Mouse (Mus musculus): ENCODE measurements around the gene Il33.

DNA sequence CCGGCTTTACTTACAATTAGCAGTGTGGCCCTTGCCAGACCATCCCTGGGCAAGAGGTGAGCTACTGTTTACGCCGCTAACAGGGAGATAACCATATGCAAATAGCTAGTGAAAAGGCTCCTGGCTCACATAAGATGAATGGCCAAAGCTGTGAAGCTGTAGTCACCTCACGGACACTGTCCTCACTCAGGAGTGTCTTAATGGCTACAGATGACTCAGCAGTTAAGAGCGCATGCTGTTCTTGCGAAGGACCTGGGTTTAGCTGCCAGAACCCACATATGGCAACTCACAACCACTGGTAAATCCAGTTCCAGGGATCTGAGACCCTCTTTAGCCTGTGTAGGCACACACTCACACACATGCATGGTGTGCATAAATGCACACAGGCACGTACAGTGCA lies 16.3 kb downstream of the Il33 start:
- TF ChIP-seq CTCF (IDR thresholded peaks at IDR 0.05; ENCODE audit: low read depth, low read length) (no peak), POLR2A (IDR thresholded peaks at IDR 0.05; ENCODE audit: borderline replicate concordance, low read depth, low read length) (no peak)

Data from bone marrow macrophage, adult 2 months (primary cell).